Mouse (Mus musculus) thymus, adult 2 months (tissue): ENCODE results near the gene Pdpr.

Source experiments
- CTCF ChIP-seq: fragments of 200-500 bp; IDR thresholded peaks from 2 replicates; pipeline ENCODE4 v1.5.1; 2012; ENCODE audit warnings: mild to moderate bottlenecking, control low read depth, low read length, moderate library complexity, borderline replicate concordance; ENCODE audit not compliant: control insufficient read depth, poor library complexity, insufficient read depth; ENCODE audit errors: extremely low read depth
- POLR2A ChIP-seq: fragments of 200-500 bp; IDR thresholded peaks from 2 replicates; pipeline ENCODE4 v1.6.1; 2012; ENCODE audit warnings: mild to moderate bottlenecking, low read length, control low read depth, moderate library complexity; ENCODE audit not compliant: control insufficient read depth, poor library complexity, insufficient read depth; ENCODE audit errors: extremely low read depth

- TF ChIP-seq POLR2A (no peak), CTCF (no peak)
These were observed 45.7 kb upstream of the Pdpr start for GRCm38 (mm10) chr8:111048694-111049093.
